Mouse (Mus musculus): Measurements from ENCODE around the gene Smpd1.

Smpd1 gene

GRCm38 (mm10) chr7:105554212-105554942, at the start of gene Smpd1:
Smpd1 (plus strand) TSS chr7:105554360.
- DNase-seq (ENCODE audit: low read depth), result peak; percentile 95

- no peak for DNase-seq (ENCODE audit: low read depth)
These were observed 46.9 kb upstream of the Smpd1 start for GRCm38 (mm10) chr7:105507257-105507656.

- no peak for DNase-seq (ENCODE audit: low read depth)
These were observed 44.0 kb upstream of the Smpd1 start for GRCm38 (mm10) chr7:105510143-105510542.

GRCm38 (mm10) chr7:105513845-105514291, 40.3 kb upstream of the Smpd1 start:
- DNase-seq (ENCODE audit: low read depth), result no peak

- DNase-seq (ENCODE audit: low read depth), result no peak
These were observed 39.6 kb upstream of the Smpd1 start for GRCm38 (mm10) chr7:105514561-105514960.

- peak; percentile 20 for DNase-seq (ENCODE audit: low read depth)
These were observed 39.0 kb upstream of the Smpd1 start for GRCm38 (mm10) chr7:105515178-105515577.

- DNase-seq (ENCODE audit: low read depth), result no peak
These were observed 37.3 kb upstream of the Smpd1 start for GRCm38 (mm10) chr7:105516669-105517360.

- DNase-seq (ENCODE audit: low read depth), result no peak
These were observed 34.8 kb upstream of the Smpd1 start for GRCm38 (mm10) chr7:105519336-105519735.

GRCm38 (mm10) chr7:105519771-105520170, 34.4 kb upstream of the Smpd1 start:
- DNase-seq (ENCODE audit: low read depth), result no peak

GRCm38 (mm10) chr7:105520201-105520600, 34.0 kb upstream of the Smpd1 start:
- no peak for DNase-seq (ENCODE audit: low read depth)

- DNase-seq (ENCODE audit: low read depth), result no peak
These were observed 29.9 kb upstream of the Smpd1 start for GRCm38 (mm10) chr7:105524222-105524621.

- DNase-seq (ENCODE audit: low read depth), result peak; percentile 47
These were observed 26.7 kb upstream of the Smpd1 start for GRCm38 (mm10) chr7:105527306-105527937.

GRCm38 (mm10) chr7:105528094-105528493, 26.1 kb upstream of the Smpd1 start:
- no peak for DNase-seq (ENCODE audit: low read depth)

- DNase-seq (ENCODE audit: low read depth), result peak; percentile 47
These were observed 20.0 kb upstream of the Smpd1 start for GRCm38 (mm10) chr7:105534162-105534561.

- no peak for DNase-seq (ENCODE audit: low read depth)
These were observed 8.2 kb upstream of the Smpd1 start for GRCm38 (mm10) chr7:105545986-105546385.

- DNase-seq (ENCODE audit: low read depth), result no peak
These were observed 6.2 kb upstream of the Smpd1 start for GRCm38 (mm10) chr7:105547970-105548369.

- no peak for DNase-seq (ENCODE audit: low read depth)
These were observed 5.1 kb upstream of the Smpd1 start for GRCm38 (mm10) chr7:105549035-105549434.

GRCm38 (mm10) chr7:105553456-105554211, 526 bp upstream of the Smpd1 start:
- no peak for DNase-seq (ENCODE audit: low read depth)

- no peak for DNase-seq (ENCODE audit: low read depth)
These were observed 1.4 kb downstream of the Smpd1 start for GRCm38 (mm10) chr7:105555571-105555970.

GRCm38 (mm10) chr7:105556406-105556805, 2.2 kb downstream of the Smpd1 start:
- DNase-seq (ENCODE audit: low read depth), result no peak

- DNase-seq (ENCODE audit: low read depth), result no peak
These were observed 3.5 kb downstream of the Smpd1 start for GRCm38 (mm10) chr7:105557671-105558070.

GRCm38 (mm10) chr7:105559016-105559415, 4.9 kb downstream of the Smpd1 start:
- DNase-seq (ENCODE audit: low read depth), result peak; percentile 40

Measured in 416B (cell line).